Mouse (Mus musculus) lung, adult 2 months (tissue): Measurements from ENCODE around the gene Usp34.

ENCODE experiments used
- CTCF ChIP-seq: fragments of 200-500 bp; IDR thresholded peaks from 2 replicates; pipeline ENCODE4 v1.5.1; 2011; ENCODE audit warnings: mild to moderate bottlenecking, low read length, control low read depth; ENCODE audit not compliant: insufficient read depth
- POLR2A ChIP-seq: fragments of 200-500 bp; IDR thresholded peaks from 2 replicates; pipeline ENCODE4 v1.6.1; 2011; ENCODE audit warnings: low read depth, mild to moderate bottlenecking, control low read depth, low read length, borderline replicate concordance; ENCODE audit errors: extremely low read depth

DNA sequence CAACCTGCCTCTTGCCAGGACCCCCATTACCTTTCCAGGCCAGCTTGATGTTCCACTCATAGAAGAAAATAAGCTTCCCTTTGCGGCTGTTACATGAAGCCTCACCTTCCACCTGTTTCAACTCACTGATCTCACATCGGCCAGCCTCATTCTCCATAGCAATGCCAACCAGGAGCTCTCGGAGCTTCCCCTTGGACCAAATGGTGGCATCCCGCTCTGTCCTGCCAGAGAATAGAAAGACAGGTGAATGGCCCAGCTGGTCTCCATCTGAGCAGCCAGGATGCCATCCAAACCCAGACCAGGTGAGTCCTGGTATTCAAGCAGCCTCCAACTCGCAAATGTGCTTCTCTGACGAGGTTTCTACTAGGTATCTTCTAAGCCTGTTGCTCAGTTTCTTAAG, 190.0 kb downstream of the Usp34 start:
- TF ChIP-seq CTCF (no peak), POLR2A (no peak)
